Mouse (Mus musculus) heart, postnatal 10 days (tissue): ENCODE measurements around the gene Eln. TPM values are rescaled to one million over a fixed set of nuclear protein-coding genes. Genes with fewer than 3 reads are reported as not detected.

Experiments used
- DNase-seq, 2 experiments: peaks; one replicate each; pipeline ENCODE4 v3.0.0; 2021
- intact Hi-C: fragments of 180-260 bp; cut with DNase I; formaldehyde crosslinking; loops from one replicate; pipeline ENCODE4 v1.15.1; 2025
- total RNA-seq, 2 experiments: library from RNA; stranded (reverse); gene quantifications; 2 replicates each; pipeline ENCODE4 v1.2.3; 2021

Gene Eln
- total RNA-seq, 2 experiments from 2014 or later = 610 to 981 TPM

- intact Hi-C loops = loop anchor here (5.0 kb wide), 1 partner anchor 222 kb away; no protein-coding TSS in a partner anchor
- DNase-seq = no peak
Observed at GRCm38 (mm10) chr5:134745801-134746200, 1.3 kb downstream of the Eln start.

GRCm38 (mm10) chr5:134745000-134745399, 2.1 kb downstream of the Eln start:
- DNase-seq = no peak
- intact Hi-C loops = loop anchor here (5.0 kb wide), 1 partner anchor 222 kb away; no protein-coding TSS in a partner anchor

- no peak for DNase-seq
- intact Hi-C loops = no loop called here
Observed at GRCm38 (mm10) chr5:134743991-134744390, 3.1 kb downstream of the Eln start.

- intact Hi-C loops = no loop called here
- peak in 1 of 2 experiments; percentile 56 for DNase-seq
Observed at GRCm38 (mm10) chr5:134742221-134742795, 4.8 kb downstream of the Eln start.

GRCm38 (mm10) chr5:134740501-134741341, 6.4 kb downstream of the Eln start:
- intact Hi-C loops = no loop called here
- peak; percentile 71 to 73 for DNase-seq

- intact Hi-C loops = no loop called here
- DNase-seq = no peak
Observed at GRCm38 (mm10) chr5:134739951-134740350, 7.2 kb downstream of the Eln start.

GRCm38 (mm10) chr5:134734920-134735319, 12.2 kb downstream of the Eln start:
- intact Hi-C loops = no loop called here
- no peak for DNase-seq

- no peak for DNase-seq
- intact Hi-C loops = no loop called here
Observed at GRCm38 (mm10) chr5:134734072-134734471, 13.1 kb downstream of the Eln start.

GRCm38 (mm10) chr5:134733241-134733640, 13.9 kb downstream of the Eln start:
- DNase-seq = no peak
- intact Hi-C loops = no loop called here

GRCm38 (mm10) chr5:134729124-134729523, 18.0 kb downstream of the Eln start:
- no peak for DNase-seq
- intact Hi-C loops = no loop called here

GRCm38 (mm10) chr5:134728535-134728934, 18.6 kb downstream of the Eln start:
- DNase-seq = no peak
- intact Hi-C loops = no loop called here

- intact Hi-C loops = no loop called here
- no peak for DNase-seq
Observed at GRCm38 (mm10) chr5:134727001-134727639, 20.0 kb downstream of the Eln start.

GRCm38 (mm10) chr5:134725299-134725698, 21.8 kb downstream of the Eln start:
- intact Hi-C loops = no loop called here
- DNase-seq = no peak

GRCm38 (mm10) chr5:134720058-134720457, 27.1 kb downstream of the Eln start:
- no peak for DNase-seq
- intact Hi-C loops = no loop called here

GRCm38 (mm10) chr5:134711076-134711475, 36.0 kb downstream of the Eln start:
- intact Hi-C loops = no loop called here
- no peak for DNase-seq

GRCm38 (mm10) chr5:134709275-134709674, 37.8 kb downstream of the Eln start:
- intact Hi-C loops = loop anchor here (2.0 to 10.0 kb wide), 4 partner anchors 54 to 334 kb away; no protein-coding TSS in a partner anchor
- no peak for DNase-seq

GRCm38 (mm10) chr5:134704157-134704556, 43.0 kb downstream of the Eln start:
- intact Hi-C loops = loop anchor here (1.0 to 10.0 kb wide), 3 partner anchors 49 to 329 kb away; no protein-coding TSS in a partner anchor
- peak; percentile 74 to 87 for DNase-seq

GRCm38 (mm10) chr5:134695539-134695938, 51.6 kb downstream of the Eln start:
- intact Hi-C loops = no loop called here

GRCm38 (mm10) chr5:134695082-134695481, 52.0 kb downstream of the Eln start:
- DNase-seq = no peak
- intact Hi-C loops = no loop called here

More at GRCm38 (mm10) chr5:134695539-134695938, 51.6 kb downstream of the Eln start:
- DNase-seq = no peak

GRCm38 (mm10) chr5:134692704-134693103, 54.4 kb downstream of the Eln start:
- intact Hi-C loops = no loop called here

GRCm38 (mm10) chr5:134688718-134689284, 58.3 kb downstream of the Eln start:
- intact Hi-C loops = loop anchor here (5.0 kb wide), 1 partner anchor 52 kb away; the partner anchor contains the start of gene Eif4h

More at GRCm38 (mm10) chr5:134692704-134693103, 54.4 kb downstream of the Eln start:
- DNase-seq = no peak

More at GRCm38 (mm10) chr5:134688718-134689284, 58.3 kb downstream of the Eln start:
- DNase-seq = peak; percentile 99 to 100
